In genomic region chr15:88036146-88037000, GRCm38 (mm10) we compare ENCODE assay signal across 7 mouse cellular contexts.
A peak's percentile ranks its signal among the peaks of the same experiment; 100 is the strongest.
DNase-seq lines count a peak whose midpoint lies in the region; ATAC-seq and TF ChIP-seq lines count a peak whose summit lies in the region.

No protein-coding gene starts in this region.

- no peaks in the 10 kb centered on the region for H3K36me3 ChIP-seq in forebrain, embryonic 14.5 days (ENCODE audit: control insufficient read depth, insufficient read depth, low read length)
- H3K36me3 ChIP-seq in intestine, embryonic 15.5 days = no peaks in the 10 kb centered on the region

- peak; percentile 6 to 13 for DNase-seq in layer of hippocampus, adult 2 months (ENCODE audit: low spot score in 2 of 2)
- no peak for DNase-seq in layer of hippocampus, adult 9-10 months (ENCODE audit: low spot score)
- peak; percentile 49 for DNase-seq in forebrain, embryonic 14.5 days (ENCODE audit: low spot score)
- DNase-seq in neural tube, embryonic 10.5 days (ENCODE audit: extremely low spot score, low spot score) = peak; percentile 35
- DNase-seq in B cell, adult 2 months = no peak

- H3K27me3 ChIP-seq in forebrain, embryonic 14.5 days (replicated peaks; ENCODE audit: control insufficient read depth, insufficient read depth, low read length) = no peaks in the 10 kb centered on the region
- no peaks in the 10 kb centered on the region for H3K27me3 ChIP-seq in intestine, embryonic 15.5 days (replicated peaks)

- TF ChIP-seq CTCF in layer of hippocampus, adult 2 months (conservative IDR thresholded peaks at IDR 0.05) = no peak

- WGBS in forebrain, embryonic 14.5 days = 58% methylated on average over 22 of the region's 22 CpGs
- WGBS in intestine, embryonic 15.5 days = 42% methylated on average over 22 of the region's 22 CpGs

- H3K9ac ChIP-seq in forebrain, embryonic 14.5 days (ENCODE audit: low read length) = no peak overlapping the region
- H3K9ac ChIP-seq in intestine, embryonic 15.5 days = no peak overlapping the region

- H3K27ac ChIP-seq in layer of hippocampus, adult 2 months = no peak overlapping the region
- H3K27ac ChIP-seq in forebrain, embryonic 14.5 days (ENCODE audit: low read depth, low read length) = 0 out of 2 replicates have a peak overlapping the region, but pooled peaks have one; percentile 29
- H3K27ac ChIP-seq in intestine, embryonic 15.5 days = no peak overlapping the region

- H3K4me1 ChIP-seq in forebrain, embryonic 14.5 days (ENCODE audit: control insufficient read depth, insufficient read depth, low read length) = peaks cover 6% of the 10 kb centered on the region; the same call in 1 of the 2 replicates
- 0 out of 2 replicates have a peak, but pooled peaks cover 2% of the 10 kb centered on the region for H3K4me1 ChIP-seq in intestine, embryonic 15.5 days (replicated peaks)

- H3K9me3 ChIP-seq in forebrain, embryonic 14.5 days (replicated peaks; ENCODE audit: control insufficient read depth, low read length) = no peaks in the 10 kb centered on the region
- no peaks in the 10 kb centered on the region for H3K9me3 ChIP-seq in intestine, embryonic 15.5 days

- no peak overlapping the region for H3K4me2 ChIP-seq in forebrain, embryonic 14.5 days (ENCODE audit: low read length)
- H3K4me2 ChIP-seq in intestine, embryonic 15.5 days (replicated peaks) = no peak overlapping the region

- peak; percentile 57 for ATAC-seq in forebrain, embryonic 14.5 days
- ATAC-seq in intestine, embryonic 15.5 days = peak; percentile 69
- ATAC-seq in megakaryocyte-erythroid progenitor cell, adult 5-6 weeks (replicated peaks; ENCODE audit: low FRiP score, low TSS enrichment, poor library complexity, severe bottlenecking) = no peak

- no peak overlapping the region for H3K4me3 ChIP-seq in layer of hippocampus, adult 2 months
- no peak overlapping the region for H3K4me3 ChIP-seq in forebrain, embryonic 14.5 days (ENCODE audit: low read depth, low read length)
- H3K4me3 ChIP-seq in intestine, embryonic 15.5 days (replicated peaks) = no peak overlapping the region

Comparison
In these comparisons a context has a peak if more than half of its experiments do, and no peak if none do; other contexts are left out.
1. DNase-seq: peak in layer of hippocampus, adult 2 months (2 of 2), forebrain, embryonic 14.5 days (single experiment) and neural tube, embryonic 10.5 days (single experiment); none in layer of hippocampus, adult 9-10 months (single experiment) and B cell, adult 2 months (0 of 2).